Mouse (Mus musculus) ES-Bruce4 (cell line): ENCODE measurements around the gene Cpt1a.

ENCODE experiments used
- CTCF ChIP-seq: IDR thresholded peaks from one replicate; pipeline ENCODE4 v1.8.1; 2011; ENCODE audit warnings: low read depth, low read length
- EP300 ChIP-seq: IDR thresholded peaks from 2 replicates; pipeline ENCODE4 v1.6.1; 2011; ENCODE audit warnings: low read depth, low read length; ENCODE audit not compliant: insufficient read depth

DNA sequence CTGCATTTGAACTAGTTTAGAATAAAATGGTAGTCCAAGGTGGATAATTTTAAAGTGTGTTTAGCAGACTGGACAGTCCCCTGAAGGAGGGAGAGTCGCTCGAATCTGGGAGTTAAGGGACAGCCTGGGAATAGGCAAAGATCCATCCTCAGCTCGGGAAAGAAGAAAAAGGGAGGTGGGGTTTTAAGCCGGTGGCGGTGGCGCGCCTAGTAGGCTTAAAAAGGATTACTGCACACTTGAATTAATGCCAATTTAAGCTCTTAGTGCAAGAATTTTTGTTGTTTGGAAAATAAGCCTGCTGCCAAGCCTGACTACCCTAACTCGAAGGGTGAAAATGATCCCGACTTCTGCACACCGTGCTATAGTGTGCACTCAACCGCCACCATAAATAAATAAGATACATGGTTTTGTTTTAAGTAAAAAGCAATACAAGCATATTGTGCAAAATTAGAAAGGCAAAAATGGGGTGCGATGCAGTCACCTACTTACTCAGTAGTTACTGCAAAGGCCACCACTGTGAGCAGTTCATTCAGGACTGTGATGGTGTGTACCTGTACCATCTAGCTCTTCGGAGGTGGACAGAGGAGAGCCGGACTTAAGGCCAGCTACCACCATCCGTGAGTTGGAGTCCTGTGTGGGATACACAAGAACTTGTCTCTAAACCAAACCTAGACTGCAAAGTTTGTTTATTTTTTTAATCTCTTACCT is 3.8 kb downstream of the Cpt1a start:
- TF ChIP-seq CTCF (no peak), EP300 (no peak)
